Mouse (Mus musculus): ENCODE data around the gene Gcm1. TPM values are rescaled to one million over a fixed set of nuclear protein-coding genes. Genes with fewer than 3 reads are reported as not detected.

The Gcm1 gene
- polyA plus RNA-seq, 1 experiment from 2014 or later = not detected

- H3K4me3 ChIP-seq (ENCODE audit: low read depth, low read length) = no peak overlapping the region
- no peak for ATAC-seq (ENCODE audit: low read depth)
- H3K4me2 ChIP-seq (ENCODE audit: low read depth, low read length) = no peak overlapping the region
- no peaks in the 10 kb centered on the region for H3K9me3 ChIP-seq (ENCODE audit: control insufficient read depth, low read length)
- H3K36me3 ChIP-seq (ENCODE audit: control insufficient read depth, insufficient read depth, low read length) = no peaks in the 10 kb centered on the region
- WGBS = 52% methylated on average over 1 of the region's 1 CpGs
- no peaks in the 10 kb centered on the region for H3K4me1 ChIP-seq (ENCODE audit: control insufficient read depth, insufficient read depth, low read length)
- H3K27ac ChIP-seq (ENCODE audit: low read depth, low read length) = no peak overlapping the region
- no peaks in the 10 kb centered on the region for H3K27me3 ChIP-seq (ENCODE audit: control insufficient read depth, insufficient read depth, low read length)
- no peak overlapping the region for H3K9ac ChIP-seq (replicated peaks; ENCODE audit: low read depth, low read length)
These were observed 37.9 kb upstream of the Gcm1 start for GRCm38 (mm10) chr9:78013813-78014212.

GRCm38 (mm10) chr9:78015816-78016215 is 35.9 kb upstream of the Gcm1 start:
- H3K27ac ChIP-seq (ENCODE audit: low read depth, low read length) = no peak overlapping the region
- 92% methylated on average over 7 of the region's 7 CpGs for WGBS
- no peaks in the 10 kb centered on the region for H3K4me1 ChIP-seq (ENCODE audit: control insufficient read depth, insufficient read depth, low read length)
- no peak overlapping the region for H3K4me2 ChIP-seq (ENCODE audit: low read depth, low read length)
- no peak for ATAC-seq (ENCODE audit: low read depth)
- no peak overlapping the region for H3K4me3 ChIP-seq (ENCODE audit: low read depth, low read length)
- H3K9ac ChIP-seq (replicated peaks; ENCODE audit: low read depth, low read length) = no peak overlapping the region
- H3K9me3 ChIP-seq (ENCODE audit: control insufficient read depth, low read length) = no peaks in the 10 kb centered on the region
- H3K36me3 ChIP-seq (ENCODE audit: control insufficient read depth, insufficient read depth, low read length) = no peaks in the 10 kb centered on the region
- H3K27me3 ChIP-seq (ENCODE audit: control insufficient read depth, insufficient read depth, low read length) = no peaks in the 10 kb centered on the region

GRCm38 (mm10) chr9:78016288-78016687 is 35.4 kb upstream of the Gcm1 start:
- no peak overlapping the region for H3K4me3 ChIP-seq (ENCODE audit: low read depth, low read length)

GRCm38 (mm10) chr9:78021256-78021655 is 30.5 kb upstream of the Gcm1 start:
- WGBS = 9% methylated on average over 9 of the region's 9 CpGs
- Histone ChIP-seq H3K4me3 (ENCODE audit: low read depth, low read length) (no peak overlapping the region), H3K27me3 (ENCODE audit: control insufficient read depth, insufficient read depth, low read length) (no peaks in the 10 kb centered on the region), H3K27ac (ENCODE audit: low read depth, low read length) (no peak overlapping the region), H3K36me3 (ENCODE audit: control insufficient read depth, insufficient read depth, low read length) (no peaks in the 10 kb centered on the region), H3K4me1 (ENCODE audit: control insufficient read depth, insufficient read depth, low read length) (no peaks in the 10 kb centered on the region), H3K9ac (replicated peaks; ENCODE audit: low read depth, low read length) (no peak overlapping the region), H3K9me3 (ENCODE audit: control insufficient read depth, low read length) (no peaks in the 10 kb centered on the region), H3K4me2 (ENCODE audit: low read depth, low read length) (no peak overlapping the region)
- ATAC-seq (ENCODE audit: low read depth) = peak; percentile 55; the same call in 1 of the 2 replicates

More at GRCm38 (mm10) chr9:78016288-78016687, 35.4 kb upstream of the Gcm1 start:
- 78% methylated on average over 15 of the region's 15 CpGs for WGBS
- Histone ChIP-seq H3K9ac (replicated peaks; ENCODE audit: low read depth, low read length) (no peak overlapping the region), H3K4me2 (ENCODE audit: low read depth, low read length) (no peak overlapping the region), H3K27me3 (ENCODE audit: control insufficient read depth, insufficient read depth, low read length) (no peaks in the 10 kb centered on the region), H3K9me3 (ENCODE audit: control insufficient read depth, low read length) (no peaks in the 10 kb centered on the region), H3K4me1 (ENCODE audit: control insufficient read depth, insufficient read depth, low read length) (no peaks in the 10 kb centered on the region), H3K27ac (ENCODE audit: low read depth, low read length) (no peak overlapping the region), H3K36me3 (ENCODE audit: control insufficient read depth, insufficient read depth, low read length) (no peaks in the 10 kb centered on the region)
- no peak for ATAC-seq (ENCODE audit: low read depth)

GRCm38 (mm10) chr9:78022187-78022945 is 29.4 kb upstream of the Gcm1 start:
- H3K27ac ChIP-seq (ENCODE audit: low read depth, low read length) = no peak overlapping the region
- 72% methylated on average over 8 of the region's 8 CpGs for WGBS
- no peak overlapping the region for H3K4me3 ChIP-seq (ENCODE audit: low read depth, low read length)
- no peaks in the 10 kb centered on the region for H3K4me1 ChIP-seq (ENCODE audit: control insufficient read depth, insufficient read depth, low read length)
- no peaks in the 10 kb centered on the region for H3K27me3 ChIP-seq (ENCODE audit: control insufficient read depth, insufficient read depth, low read length)
- 0 out of 2 replicates have a peak, but pooled peaks have one; percentile 26 for ATAC-seq (ENCODE audit: low read depth)
- no peaks in the 10 kb centered on the region for H3K9me3 ChIP-seq (ENCODE audit: control insufficient read depth, low read length)
- no peak overlapping the region for H3K4me2 ChIP-seq (ENCODE audit: low read depth, low read length)
- H3K9ac ChIP-seq (replicated peaks; ENCODE audit: low read depth, low read length) = no peak overlapping the region
- H3K36me3 ChIP-seq (ENCODE audit: control insufficient read depth, insufficient read depth, low read length) = no peaks in the 10 kb centered on the region

- 14% methylated on average over 3 of the region's 3 CpGs for WGBS
These were observed 26.9 kb upstream of the Gcm1 start for GRCm38 (mm10) chr9:78024823-78025222.

GRCm38 (mm10) chr9:78027099-78027498 is 24.6 kb upstream of the Gcm1 start:
- ATAC-seq (ENCODE audit: low read depth) = no peak
- no peaks in the 10 kb centered on the region for H3K4me1 ChIP-seq (ENCODE audit: control insufficient read depth, insufficient read depth, low read length)
- no peaks in the 10 kb centered on the region for H3K9me3 ChIP-seq (ENCODE audit: control insufficient read depth, low read length)
- no peak overlapping the region for H3K9ac ChIP-seq (replicated peaks; ENCODE audit: low read depth, low read length)
- no peak overlapping the region for H3K27ac ChIP-seq (ENCODE audit: low read depth, low read length)
- no peak overlapping the region for H3K4me3 ChIP-seq (ENCODE audit: low read depth, low read length)
- WGBS = 79% methylated on average over 3 of the region's 3 CpGs
- H3K4me2 ChIP-seq (ENCODE audit: low read depth, low read length) = no peak overlapping the region
- no peaks in the 10 kb centered on the region for H3K27me3 ChIP-seq (ENCODE audit: control insufficient read depth, insufficient read depth, low read length)
- H3K36me3 ChIP-seq (ENCODE audit: control insufficient read depth, insufficient read depth, low read length) = no peaks in the 10 kb centered on the region

More at GRCm38 (mm10) chr9:78024823-78025222, 26.9 kb upstream of the Gcm1 start:
- H3K4me2 ChIP-seq (ENCODE audit: low read depth, low read length) = no peak overlapping the region
- no peaks in the 10 kb centered on the region for H3K4me1 ChIP-seq (ENCODE audit: control insufficient read depth, insufficient read depth, low read length)
- no peaks in the 10 kb centered on the region for H3K27me3 ChIP-seq (ENCODE audit: control insufficient read depth, insufficient read depth, low read length)
- H3K27ac ChIP-seq (ENCODE audit: low read depth, low read length) = no peak overlapping the region
- H3K9me3 ChIP-seq (ENCODE audit: control insufficient read depth, low read length) = no peaks in the 10 kb centered on the region
- H3K36me3 ChIP-seq (ENCODE audit: control insufficient read depth, insufficient read depth, low read length) = no peaks in the 10 kb centered on the region
- no peak overlapping the region for H3K9ac ChIP-seq (replicated peaks; ENCODE audit: low read depth, low read length)
- no peak overlapping the region for H3K4me3 ChIP-seq (ENCODE audit: low read depth, low read length)
- peak; percentile 87; the same call in 1 of the 2 replicates for ATAC-seq (ENCODE audit: low read depth)

GRCm38 (mm10) chr9:78030835-78031456 is 20.8 kb upstream of the Gcm1 start:
- Histone ChIP-seq H3K27ac (ENCODE audit: low read depth, low read length) (no peak overlapping the region), H3K9ac (replicated peaks; ENCODE audit: low read depth, low read length) (no peak overlapping the region), H3K4me1 (ENCODE audit: control insufficient read depth, insufficient read depth, low read length) (no peaks in the 10 kb centered on the region), H3K4me3 (ENCODE audit: low read depth, low read length) (no peak overlapping the region), H3K9me3 (ENCODE audit: control insufficient read depth, low read length) (no peaks in the 10 kb centered on the region), H3K4me2 (ENCODE audit: low read depth, low read length) (no peak overlapping the region), H3K36me3 (ENCODE audit: control insufficient read depth, insufficient read depth, low read length) (no peaks in the 10 kb centered on the region), H3K27me3 (ENCODE audit: control insufficient read depth, insufficient read depth, low read length) (no peaks in the 10 kb centered on the region)
- WGBS = 89% methylated on average over 10 of the region's 10 CpGs
- no peak for ATAC-seq (ENCODE audit: low read depth)

GRCm38 (mm10) chr9:78032930-78033329 is 18.8 kb upstream of the Gcm1 start:
- no peaks in the 10 kb centered on the region for H3K4me1 ChIP-seq (ENCODE audit: control insufficient read depth, insufficient read depth, low read length)
- no peak overlapping the region for H3K9ac ChIP-seq (replicated peaks; ENCODE audit: low read depth, low read length)
- no peaks in the 10 kb centered on the region for H3K36me3 ChIP-seq (ENCODE audit: control insufficient read depth, insufficient read depth, low read length)
- H3K4me2 ChIP-seq (ENCODE audit: low read depth, low read length) = no peak overlapping the region
- no peak overlapping the region for H3K27ac ChIP-seq (ENCODE audit: low read depth, low read length)
- H3K9me3 ChIP-seq (ENCODE audit: control insufficient read depth, low read length) = no peaks in the 10 kb centered on the region
- 92% methylated on average over 4 of the region's 4 CpGs for WGBS
- no peaks in the 10 kb centered on the region for H3K27me3 ChIP-seq (ENCODE audit: control insufficient read depth, insufficient read depth, low read length)
- ATAC-seq (ENCODE audit: low read depth) = no peak
- H3K4me3 ChIP-seq (ENCODE audit: low read depth, low read length) = no peak overlapping the region

All from neural tube, embryonic 14.5 days (tissue).